Mouse (Mus musculus): Measurements from ENCODE around the gene Tle4. TPM values are rescaled to one million over a fixed set of nuclear protein-coding genes. Genes with fewer than 3 reads are reported as not detected.

The Tle4 gene
- polyA plus RNA-seq, 1 experiment: 5.4 TPM

- Histone ChIP-seq H3K36me3 (replicated peaks; ENCODE audit: low read length) (peaks cover 67% of the 10 kb centered on the region), H3K9me3 (no peaks in the 10 kb centered on the region)
Measured at GRCm38 (mm10) chr19:14448586-14448985, 149.3 kb downstream of the Tle4 start.

GRCm38 (mm10) chr19:14447474-14447873 lies 150.4 kb downstream of the Tle4 start:
- TF ChIP-seq GATA1 (IDR thresholded peaks at IDR 0.05; ENCODE audit: borderline replicate concordance, low read length) (no peak), FLI1 (IDR thresholded peaks at IDR 0.05; ENCODE audit: low read length) (no peak)
- Histone ChIP-seq H3K4me3 (replicated peaks) (no peak overlapping the region), H3K36me3 (replicated peaks; ENCODE audit: low read length) (peaks cover 56% of the 10 kb centered on the region), H3K4me1 (no peaks in the 10 kb centered on the region), H3K9me3 (no peaks in the 10 kb centered on the region), H3K27me3 (replicated peaks) (no peaks in the 10 kb centered on the region)

More at GRCm38 (mm10) chr19:14448586-14448985, 149.3 kb downstream of the Tle4 start:
- TF ChIP-seq FLI1 (IDR thresholded peaks at IDR 0.05; ENCODE audit: low read length): no peak
- no peak for TF ChIP-seq GATA1 (IDR thresholded peaks at IDR 0.05; ENCODE audit: borderline replicate concordance, low read length)
- H3K27me3 ChIP-seq (replicated peaks): no peaks in the 10 kb centered on the region
- no peak overlapping the region for H3K4me3 ChIP-seq (replicated peaks)
- no peaks in the 10 kb centered on the region for H3K4me1 ChIP-seq

- Histone ChIP-seq H3K4me3 (replicated peaks) (no peak overlapping the region), H3K9me3 (no peaks in the 10 kb centered on the region), H3K27me3 (replicated peaks) (no peaks in the 10 kb centered on the region), H3K4me1 (no peaks in the 10 kb centered on the region), H3K36me3 (replicated peaks; ENCODE audit: low read length) (peaks cover 10% of the 10 kb centered on the region)
- TF ChIP-seq FLI1 (IDR thresholded peaks at IDR 0.05; ENCODE audit: low read length) (no peak), GATA1 (IDR thresholded peaks at IDR 0.05; ENCODE audit: borderline replicate concordance, low read length) (no peak)
Measured at GRCm38 (mm10) chr19:14441861-14442260, 156.0 kb downstream of the Tle4 start.

- no peaks in the 10 kb centered on the region for H3K4me1 ChIP-seq
- peaks cover 2% of the 10 kb centered on the region for H3K27me3 ChIP-seq (replicated peaks)
- TF ChIP-seq FLI1 (IDR thresholded peaks at IDR 0.05; ENCODE audit: low read length) (no peak), GATA1 (IDR thresholded peaks at IDR 0.05; ENCODE audit: borderline replicate concordance, low read length) (no peak)
- H3K36me3 ChIP-seq (replicated peaks; ENCODE audit: low read length): no peaks in the 10 kb centered on the region
- H3K9me3 ChIP-seq: no peaks in the 10 kb centered on the region
- no peak overlapping the region for H3K4me3 ChIP-seq (replicated peaks)
Measured at GRCm38 (mm10) chr19:14437226-14437625, 160.6 kb downstream of the Tle4 start.

GRCm38 (mm10) chr19:14436567-14436966 lies 161.3 kb downstream of the Tle4 start:
- Histone ChIP-seq H3K36me3 (replicated peaks; ENCODE audit: low read length) (no peaks in the 10 kb centered on the region), H3K9me3 (no peaks in the 10 kb centered on the region), H3K4me1 (no peaks in the 10 kb centered on the region), H3K27me3 (replicated peaks) (peaks cover 2% of the 10 kb centered on the region), H3K4me3 (replicated peaks) (no peak overlapping the region)
- TF ChIP-seq FLI1 (IDR thresholded peaks at IDR 0.05; ENCODE audit: low read length) (no peak), GATA1 (IDR thresholded peaks at IDR 0.05; ENCODE audit: borderline replicate concordance, low read length) (no peak)

- Histone ChIP-seq H3K4me3 (replicated peaks) (no peak overlapping the region), H3K27me3 (replicated peaks) (peaks cover 2% of the 10 kb centered on the region), H3K4me1 (no peaks in the 10 kb centered on the region), H3K9me3 (no peaks in the 10 kb centered on the region), H3K36me3 (replicated peaks; ENCODE audit: low read length) (no peaks in the 10 kb centered on the region)
- TF ChIP-seq FLI1 (IDR thresholded peaks at IDR 0.05; ENCODE audit: low read length) (no peak), GATA1 (IDR thresholded peaks at IDR 0.05; ENCODE audit: borderline replicate concordance, low read length) (no peak)
Measured at GRCm38 (mm10) chr19:14435681-14436376, 162.0 kb downstream of the Tle4 start.

GRCm38 (mm10) chr19:14433900-14434299 lies 164.0 kb downstream of the Tle4 start:
- H3K36me3 ChIP-seq (replicated peaks; ENCODE audit: low read length): no peaks in the 10 kb centered on the region
- no peak overlapping the region for H3K4me3 ChIP-seq (replicated peaks)
- TF ChIP-seq GATA1 (IDR thresholded peaks at IDR 0.05; ENCODE audit: borderline replicate concordance, low read length) (no peak), FLI1 (IDR thresholded peaks at IDR 0.05; ENCODE audit: low read length) (no peak)
- no peaks in the 10 kb centered on the region for H3K9me3 ChIP-seq
- H3K27me3 ChIP-seq (replicated peaks): peaks cover 2% of the 10 kb centered on the region
- no peaks in the 10 kb centered on the region for H3K4me1 ChIP-seq

GRCm38 (mm10) chr19:14432436-14432835 lies 165.4 kb downstream of the Tle4 start:
- no peaks in the 10 kb centered on the region for H3K4me1 ChIP-seq
- H3K9me3 ChIP-seq: no peaks in the 10 kb centered on the region
- H3K36me3 ChIP-seq (replicated peaks; ENCODE audit: low read length): no peaks in the 10 kb centered on the region
- H3K4me3 ChIP-seq (replicated peaks): no peak overlapping the region
- peaks cover 2% of the 10 kb centered on the region for H3K27me3 ChIP-seq (replicated peaks)
- TF ChIP-seq FLI1 (IDR thresholded peaks at IDR 0.05; ENCODE audit: low read length) (no peak), GATA1 (IDR thresholded peaks at IDR 0.05; ENCODE audit: borderline replicate concordance, low read length) (no peak)

- Histone ChIP-seq H3K4me1 (no peaks in the 10 kb centered on the region), H3K27me3 (replicated peaks) (peaks cover 2% of the 10 kb centered on the region), H3K9me3 (no peaks in the 10 kb centered on the region), H3K4me3 (replicated peaks) (no peak overlapping the region), H3K36me3 (replicated peaks; ENCODE audit: low read length) (no peaks in the 10 kb centered on the region)
- TF ChIP-seq FLI1 (IDR thresholded peaks at IDR 0.05; ENCODE audit: low read length) (no peak), GATA1 (IDR thresholded peaks at IDR 0.05; ENCODE audit: borderline replicate concordance, low read length) (no peak)
Measured at GRCm38 (mm10) chr19:14426920-14427319, 170.9 kb downstream of the Tle4 start.

GRCm38 (mm10) chr19:14426244-14426868 lies 171.5 kb downstream of the Tle4 start:
- H3K36me3 ChIP-seq (replicated peaks; ENCODE audit: low read length): no peaks in the 10 kb centered on the region
- H3K9me3 ChIP-seq: no peaks in the 10 kb centered on the region
- no peaks in the 10 kb centered on the region for H3K4me1 ChIP-seq
- peaks cover 2% of the 10 kb centered on the region for H3K27me3 ChIP-seq (replicated peaks)
- TF ChIP-seq GATA1 (IDR thresholded peaks at IDR 0.05; ENCODE audit: borderline replicate concordance, low read length) (no peak), FLI1 (IDR thresholded peaks at IDR 0.05; ENCODE audit: low read length) (no peak)
- H3K4me3 ChIP-seq (replicated peaks): no peak overlapping the region

Measured in megakaryocyte, embryonic 14.5 days (primary cell).